Comparison of ENCODE assay signal across 12 mouse cellular contexts in genomic region chr1:160408302-160408897, GRCm38 (mm10).
DNase-seq lines count a peak whose midpoint lies in the region; ATAC-seq and TF ChIP-seq lines count a peak whose summit lies in the region.
"Had no signal": no experiment of that assay in that cellular context is flagged by ENCODE, and none has a peak within 500 bp of the region (broad histone marks: within the 10 kb centered on the region; RNA-seq: fewer than 3 reads in every experiment).

No protein-coding gene starts in this region.

- no peaks in the 10 kb centered on the region for H3K27me3 ChIP-seq in liver, embryonic 13.5 days
- H3K27me3 ChIP-seq in limb, embryonic 14.5 days (ENCODE audit: control insufficient read depth, insufficient read depth, low read length): no peaks in the 10 kb centered on the region
- H3K27me3 ChIP-seq: forebrain, embryonic 13.5 days; neural tube, embryonic 15.5 days had no signal

- no peaks in the 10 kb centered on the region for H3K9me3 ChIP-seq in liver, embryonic 13.5 days (replicated peaks)
- no peaks in the 10 kb centered on the region for H3K9me3 ChIP-seq in limb, embryonic 14.5 days (ENCODE audit: control insufficient read depth, low read length)
- H3K9me3 ChIP-seq: forebrain, embryonic 13.5 days; neural tube, embryonic 15.5 days had no signal

- H3K4me2 ChIP-seq in liver, embryonic 13.5 days: no peak overlapping the region
- no peak overlapping the region for H3K4me2 ChIP-seq in limb, embryonic 14.5 days (replicated peaks; ENCODE audit: low read depth, low read length, severe bottlenecking)
- H3K4me2 ChIP-seq: forebrain, embryonic 13.5 days; neural tube, embryonic 15.5 days had no signal

- H3K4me1 ChIP-seq in liver, embryonic 13.5 days (replicated peaks): peaks cover 47% of the 10 kb centered on the region
- no peaks in the 10 kb centered on the region for H3K4me1 ChIP-seq in limb, embryonic 14.5 days (ENCODE audit: control insufficient read depth, insufficient read depth, low read length)
- H3K4me1 ChIP-seq: neural tube, embryonic 15.5 days had no signal

- H3K9ac ChIP-seq in liver, embryonic 13.5 days: no peak overlapping the region
- no peak overlapping the region for H3K9ac ChIP-seq in limb, embryonic 14.5 days (ENCODE audit: low read depth, low read length, severe bottlenecking)
- H3K9ac ChIP-seq: forebrain, embryonic 13.5 days; neural tube, embryonic 15.5 days had no signal

- DNase-seq in embryo, embryonic 10 days (ENCODE audit: low spot score): peak; percentile 28
- DNase-seq in embryo, embryonic 9.5 days (ENCODE audit: extremely low spot score): no peak
- DNase-seq in liver, embryonic 13.5 days: no peak
- DNase-seq in liver: no peak
- peak; percentile 37 for DNase-seq in limb, embryonic 14.5 days (ENCODE audit: low spot score)
- DNase-seq in spleen, postnatal 14 days (ENCODE audit: low spot score in 2 of 2): no peak
- DNase-seq in cerebellum, adult 11 months: no peak
- DNase-seq: gastrocnemius, postnatal 14 days; thymus, postnatal 36 days had no signal

- H3K36me3 ChIP-seq in liver, embryonic 13.5 days: no peaks in the 10 kb centered on the region
- no peaks in the 10 kb centered on the region for H3K36me3 ChIP-seq in limb, embryonic 14.5 days (ENCODE audit: control insufficient read depth, insufficient read depth, low read length)
- H3K36me3 ChIP-seq: neural tube, embryonic 15.5 days had no signal

- no peak for TF ChIP-seq POLR2A in limb, embryonic 14.5 days (IDR thresholded peaks at IDR 0.05; ENCODE audit: borderline replicate concordance, extremely low read depth, insufficient read depth, insufficient read length)

- H3K4me3 ChIP-seq in liver, embryonic 13.5 days (replicated peaks): no peak overlapping the region
- H3K4me3 ChIP-seq in limb, embryonic 14.5 days (replicated peaks; ENCODE audit: low read length): no peak overlapping the region
- H3K4me3 ChIP-seq: forebrain, embryonic 13.5 days; neural tube, embryonic 15.5 days had no signal

- peak overlapping the region; percentile 74 for H3K27ac ChIP-seq in liver, embryonic 13.5 days
- H3K27ac ChIP-seq in limb, embryonic 14.5 days (replicated peaks; ENCODE audit: low read depth, low read length): no peak overlapping the region
- H3K27ac ChIP-seq: forebrain, embryonic 13.5 days; neural tube, embryonic 15.5 days had no signal

- ATAC-seq in liver, embryonic 13.5 days (ENCODE audit: low read depth): no peak
- peak; percentile 63 for ATAC-seq in common myeloid progenitor, adult 5-6 weeks (replicated peaks; ENCODE audit: low read depth, poor library complexity, severe bottlenecking)
- ATAC-seq in limb, embryonic 14.5 days (ENCODE audit: low FRiP score, low read depth): no peak
- ATAC-seq: forebrain, embryonic 13.5 days had no signal

- 51% methylated on average over 4 of the region's 4 CpGs for WGBS in liver, embryonic 13.5 days (ENCODE audit: insufficient replicate concordance)
- WGBS in limb, embryonic 14.5 days: 29% methylated on average over 4 of the region's 4 CpGs

Comparison
In these comparisons a context has a peak if more than half of its experiments do, and no peak if none do; other contexts are left out.
1. DNase-seq: peak in embryo, embryonic 10 days (single experiment) and limb, embryonic 14.5 days (single experiment); none in embryo, embryonic 9.5 days (single experiment), liver, embryonic 13.5 days (single experiment), liver (single experiment), spleen, postnatal 14 days (0 of 2) and cerebellum, adult 11 months (single experiment).